Mouse (Mus musculus) kidney, adult 2 months (tissue): ENCODE measurements at regions not wholly inside any gene's neighbourhood (a gene's known extent, or its start where the extent isn't known, plus 50 kb on each side); places are given as distances from the start of the nearest gene placed in this dataset.

Experiments used
- CTCF ChIP-seq: fragments of 200-500 bp; conservative IDR thresholded peaks from 2 replicates; pipeline ENCODE4 v1.5.1; 2011; ENCODE audit warnings: low read depth, mild to moderate bottlenecking, control low read depth, low read length, moderate library complexity, mixed read lengths; ENCODE audit not compliant: insufficient read depth, insufficient read length
- POLR2A ChIP-seq: fragments of 200-500 bp; IDR thresholded peaks from one replicate; pipeline ENCODE4 v1.6.1; 2011; ENCODE audit warnings: low read depth, low read length, control low read depth

- no peak for TF ChIP-seq POLR2A
- TF ChIP-seq CTCF = no peak
Observed at GRCm38 (mm10) chr7:129793733-129794132, 202.1 kb downstream of the Wdr11 start.
